Mouse (Mus musculus) kidney, postnatal 0 days (tissue): ENCODE data around the gene Rock2. TPM values are rescaled to one million over a fixed set of nuclear protein-coding genes. Genes with fewer than 3 reads are reported as not detected.

Experiments
- ATAC-seq: fragments of 200-750 bp; cut with Nextera tagmentation; replicated peaks from 2 replicates; pipeline ENCODE4 v1.8.0; 2017; ENCODE audit warnings: low read depth, moderate number of reproducible peaks, moderate TSS enrichment, moderate library complexity; ENCODE audit not compliant: low FRiP score
- DNase-seq: peaks from one replicate; pipeline ENCODE4 v3.0.0-alpha.2; 2016; ENCODE audit warnings: low spot score
- H3K27ac ChIP-seq: fragments of 300-500 bp; sonication (generic); 2 replicates; pipeline ENCODE4 v1.5.1; 2014; ENCODE audit warnings: mild to moderate bottlenecking
- H3K27me3 ChIP-seq: fragments of 300-500 bp; sonication (generic); 2 replicates; pipeline ENCODE4 v1.6.1; 2014; ENCODE audit warnings: low read length, mixed read lengths; ENCODE audit not compliant: insufficient read depth
- H3K36me3 ChIP-seq: fragments of 300-500 bp; sonication (generic); 2 replicates; pipeline ENCODE4 v1.6.1; 2014; ENCODE audit warnings: low read length, mixed read lengths; ENCODE audit not compliant: insufficient read depth
- H3K4me1 ChIP-seq: fragments of 300-500 bp; sonication (generic); replicated peaks from 2 replicates; pipeline ENCODE4 v1.6.1; 2014; ENCODE audit warnings: antibody characterized with exemption, low read length, mixed read lengths; ENCODE audit not compliant: insufficient read depth
- H3K4me2 ChIP-seq: fragments of 300-500 bp; sonication (generic); 2 replicates; pipeline ENCODE4 v1.6.1; 2014; ENCODE audit warnings: mild to moderate bottlenecking, low read length, moderate library complexity, mixed read lengths
- H3K4me3 ChIP-seq: fragments of 300-500 bp; sonication (generic); replicated peaks from 2 replicates; pipeline ENCODE4 v1.5.1; 2014; ENCODE audit warnings: low read depth, low read length
- H3K9ac ChIP-seq: fragments of 300-500 bp; sonication (generic); 2 replicates; pipeline ENCODE4 v1.6.1; 2014; ENCODE audit warnings: low read depth, low read length
- H3K9me3 ChIP-seq: fragments of 300-500 bp; sonication (generic); replicated peaks from 2 replicates; pipeline ENCODE4 v1.6.1; 2016; ENCODE audit warnings: low read length, inconsistent platforms, mixed read lengths
- CTCF ChIP-seq: IDR thresholded peaks from 2 replicates; pipeline ENCODE4 v1.5.1; 2016; ENCODE audit warnings: antibody characterized with exemption, low read depth, mild to moderate bottlenecking, moderate library complexity
- WGBS: fragments of 180-500 bp; shearing (Covaris S2); extraction: QIAGEN DNeasy Blood & Tissue Kit; methylation state at CpG from one replicate; pipeline ENCODE4 v1.1.7; 2014; 5-methylcytosine and 5-hydroxymethylcytosine counted together
- polyA plus RNA-seq: library from polyadenylated mRNA; unstranded; fragments of >200 nt; fragmentation: Nextera tagmentation; extraction: Ambion mirVana; gene quantifications from 2 replicates; pipeline ENCODE4 v1.2.1, GENCODE M21; 2015

The Rock2 gene
- polyA plus RNA-seq, 1 experiment from 2014 or later = 15.9 TPM

DNA sequence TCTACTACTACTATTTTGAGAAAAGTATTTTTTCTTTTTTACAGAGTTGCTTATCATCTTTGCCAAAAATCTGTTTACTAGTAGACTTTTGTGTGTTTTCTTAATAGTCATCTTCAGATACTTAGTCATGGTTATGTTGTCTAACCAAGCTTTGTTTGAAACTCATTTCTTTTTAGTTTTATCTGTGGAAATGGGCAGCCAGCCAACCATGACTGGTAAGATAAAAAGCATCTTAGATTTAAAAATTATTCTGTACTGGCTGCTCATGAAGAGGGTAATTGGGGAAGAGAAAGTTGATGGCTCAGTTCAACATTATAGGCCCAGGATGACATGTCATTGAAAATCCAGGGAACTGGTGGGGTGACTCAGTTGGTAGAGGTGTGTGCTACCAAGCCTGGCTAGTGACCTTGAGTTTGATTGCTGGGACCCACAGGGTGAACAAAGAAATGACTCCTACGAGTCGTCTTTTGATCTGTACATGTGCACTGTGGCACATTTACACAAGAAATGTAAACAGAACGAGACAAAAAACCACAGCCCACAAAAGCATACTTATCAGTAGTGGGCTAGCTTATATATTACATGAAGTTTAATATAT is 6.0 kb downstream of the Rock2 start:
- H3K36me3 ChIP-seq = no peaks in the 10 kb centered on the region
- H3K27me3 ChIP-seq = no peaks in the 10 kb centered on the region
- 28% methylated on average over 3 of the region's 3 CpGs for WGBS
- H3K9ac ChIP-seq = no peak overlapping the region
- no peak for ATAC-seq
- H3K9me3 ChIP-seq = no peaks in the 10 kb centered on the region
- no peak overlapping the region for H3K27ac ChIP-seq
- peaks cover 4% of the 10 kb centered on the region for H3K4me1 ChIP-seq
- TF ChIP-seq CTCF = no peak
- DNase-seq = no peak
- H3K4me3 ChIP-seq = no peak overlapping the region
- H3K4me2 ChIP-seq = no peak overlapping the region

DNA sequence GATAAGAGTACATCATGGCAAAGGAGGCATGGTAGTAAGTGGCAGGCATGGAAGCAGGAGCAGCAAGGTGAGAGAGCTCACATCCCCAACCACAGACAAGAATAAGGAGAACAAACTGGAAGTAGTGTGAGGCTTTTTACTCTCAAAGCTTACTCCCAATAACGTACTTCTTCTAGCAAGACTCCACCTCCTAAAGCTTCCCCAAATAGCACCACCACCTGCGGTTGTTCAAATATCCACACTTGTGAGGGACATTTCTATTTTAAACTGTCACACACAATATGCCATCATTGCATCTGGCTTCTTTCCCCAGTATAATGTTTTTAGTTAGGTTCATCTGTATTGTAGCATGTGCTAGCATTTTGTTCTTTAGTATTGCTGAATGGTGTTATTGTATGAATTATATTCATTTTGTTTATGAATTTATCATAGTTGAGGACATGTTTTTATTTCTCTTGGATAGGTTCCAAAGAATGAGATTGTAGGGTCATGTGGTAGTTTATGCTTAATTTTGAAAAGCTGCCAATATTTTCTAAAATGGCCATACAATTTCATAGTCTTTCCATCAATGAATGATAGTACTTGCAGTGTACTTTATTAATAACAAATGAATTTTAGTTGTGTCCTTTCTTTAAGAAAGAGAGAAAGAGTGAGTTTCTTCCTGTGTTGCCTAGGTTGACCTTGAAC is 9.4 kb downstream of the Rock2 start:
- H3K36me3 ChIP-seq = no peaks in the 10 kb centered on the region
- ATAC-seq (no peak), DNase-seq (no peak)
- H3K9me3 ChIP-seq = no peaks in the 10 kb centered on the region
- H3K27me3 ChIP-seq = no peaks in the 10 kb centered on the region
- no peak overlapping the region for H3K27ac ChIP-seq
- no peak overlapping the region for H3K4me2 ChIP-seq
- no peak overlapping the region for H3K9ac ChIP-seq
- TF ChIP-seq CTCF = no peak
- WGBS = 81% methylated on average over 2 of the region's 2 CpGs
- no peaks in the 10 kb centered on the region; the same call in 1 of the 2 replicates for H3K4me1 ChIP-seq
- no peak overlapping the region for H3K4me3 ChIP-seq

DNA sequence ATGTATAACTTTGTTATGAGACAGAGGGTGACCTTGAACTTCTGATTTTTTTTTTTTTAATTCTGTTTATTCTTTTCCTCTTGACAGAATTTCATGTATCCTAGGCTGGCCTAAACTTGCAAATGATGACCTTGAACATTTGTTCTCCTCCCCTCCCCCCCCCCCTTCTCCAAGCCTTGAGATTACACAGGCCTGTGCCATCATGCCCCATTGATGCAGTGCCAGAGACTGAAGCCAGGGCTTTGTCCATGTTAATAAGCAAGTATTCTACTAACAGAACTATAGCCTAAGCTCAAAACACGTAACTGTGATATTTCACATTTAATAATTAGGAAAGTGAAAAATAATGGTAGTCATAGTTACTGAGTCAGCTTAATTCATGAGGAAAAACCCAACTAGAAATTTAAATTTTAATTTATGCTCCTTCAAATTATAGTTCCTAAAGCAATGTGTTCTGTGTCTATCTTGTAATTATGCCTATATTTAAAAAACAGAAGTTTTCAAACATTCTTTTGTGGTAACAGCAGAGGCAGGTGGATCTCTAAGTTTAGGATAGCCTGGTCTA is 12.7 kb downstream of the Rock2 start:
- Histone ChIP-seq H3K4me2 (no peak overlapping the region), H3K36me3 (no peaks in the 10 kb centered on the region), H3K4me3 (no peak overlapping the region), H3K4me1 (no peaks in the 10 kb centered on the region), H3K9ac (no peak overlapping the region), H3K27me3 (no peaks in the 10 kb centered on the region), H3K9me3 (no peaks in the 10 kb centered on the region), H3K27ac (no peak overlapping the region)
- no peak for TF ChIP-seq CTCF
- no peak for DNase-seq
- 95% methylated on average over 1 of the region's 1 CpGs for WGBS
- ATAC-seq = no peak

DNA sequence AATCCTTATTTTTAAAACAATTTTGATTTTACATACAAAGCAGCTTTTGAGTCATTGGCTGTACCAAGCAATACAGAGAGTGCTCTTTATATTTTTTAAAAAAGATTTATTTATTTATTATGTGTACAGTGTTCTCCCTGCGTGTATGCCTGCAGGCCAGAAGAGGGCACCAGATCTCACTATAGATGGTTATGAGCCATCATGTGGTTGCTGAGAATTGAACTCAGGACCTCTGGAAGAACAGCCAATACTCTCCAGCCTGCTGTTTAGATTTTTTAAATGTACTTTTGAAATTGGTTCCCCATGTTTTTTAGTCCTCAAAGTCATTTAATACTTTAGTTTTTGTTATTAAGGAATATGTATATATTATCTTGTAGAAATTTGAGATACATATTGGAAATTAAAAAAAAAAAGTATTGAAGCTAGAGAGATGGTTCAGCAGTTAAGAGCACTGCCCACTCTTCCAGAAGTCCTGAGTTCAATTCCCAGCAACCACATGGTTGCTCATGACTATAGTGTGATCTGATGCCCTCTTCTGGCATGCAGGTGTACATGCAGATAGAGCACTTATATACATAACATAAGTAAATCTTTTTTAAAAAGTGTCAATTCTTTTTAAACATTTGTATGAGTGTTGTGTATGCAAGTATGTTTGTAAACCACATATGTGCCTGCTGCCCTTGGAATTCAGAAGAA is 13.4 kb downstream of the Rock2 start:
- no peaks in the 10 kb centered on the region for H3K4me1 ChIP-seq
- WGBS = 93% methylated on average over 1 of the region's 1 CpGs
- H3K4me3 ChIP-seq = no peak overlapping the region
- H3K27me3 ChIP-seq = no peaks in the 10 kb centered on the region
- H3K27ac ChIP-seq = no peak overlapping the region
- no peak overlapping the region for H3K4me2 ChIP-seq
- no peak overlapping the region for H3K9ac ChIP-seq
- no peak for DNase-seq
- H3K9me3 ChIP-seq = no peaks in the 10 kb centered on the region
- ATAC-seq = no peak
- H3K36me3 ChIP-seq = no peaks in the 10 kb centered on the region
- peak; percentile 41; the same call in 1 of the 2 replicates for TF ChIP-seq CTCF

DNA sequence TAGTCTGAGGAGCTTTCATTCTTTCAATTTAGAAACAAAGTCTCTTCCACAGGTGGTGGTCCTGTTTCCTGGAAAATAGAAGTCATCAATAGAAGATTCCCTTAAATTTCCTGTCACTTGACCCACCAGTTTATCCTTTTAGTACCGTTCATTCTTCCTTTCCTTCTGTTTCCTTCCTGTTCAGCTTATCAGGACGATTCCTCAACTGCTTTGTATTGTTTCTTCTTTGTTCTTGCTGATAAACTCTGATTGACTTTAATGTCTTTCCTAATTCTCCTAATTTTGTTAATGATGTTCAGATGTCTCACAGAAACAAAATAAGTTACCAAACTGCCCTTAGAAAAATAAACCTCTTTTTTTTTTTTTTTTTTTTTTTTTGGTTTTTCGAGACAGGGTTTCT is 16.8 kb downstream of the Rock2 start:
- TF ChIP-seq CTCF = no peak
- H3K9me3 ChIP-seq = no peaks in the 10 kb centered on the region
- no peaks in the 10 kb centered on the region for H3K4me1 ChIP-seq
- ATAC-seq (no peak), DNase-seq (no peak)
- H3K36me3 ChIP-seq = no peaks in the 10 kb centered on the region
- 74% methylated on average over 2 of the region's 3 CpGs for WGBS
- H3K4me3 ChIP-seq = no peak overlapping the region
- H3K9ac ChIP-seq = no peak overlapping the region
- no peaks in the 10 kb centered on the region for H3K27me3 ChIP-seq
- H3K4me2 ChIP-seq = no peak overlapping the region
- no peak overlapping the region for H3K27ac ChIP-seq

DNA sequence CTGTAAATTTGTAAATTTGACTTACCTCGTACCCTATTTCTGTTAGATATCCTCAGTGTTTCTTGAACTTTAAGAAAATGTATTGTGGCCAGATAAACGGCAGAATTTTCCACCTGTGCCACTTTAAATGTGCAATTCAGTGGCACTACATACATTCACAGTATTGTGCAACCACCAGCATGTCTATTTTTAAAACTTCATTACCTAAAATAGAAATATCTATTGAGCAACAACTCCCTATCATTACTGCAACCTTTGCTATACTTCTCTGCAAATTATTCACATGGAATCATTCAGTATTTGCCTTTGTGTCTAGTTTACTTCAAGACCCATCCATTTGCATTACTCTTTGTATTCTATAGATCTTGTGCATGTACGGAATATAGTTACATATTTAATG is 17.9 kb downstream of the Rock2 start:
- Histone ChIP-seq H3K9me3 (no peaks in the 10 kb centered on the region), H3K4me3 (no peak overlapping the region), H3K4me2 (no peak overlapping the region), H3K27me3 (no peaks in the 10 kb centered on the region), H3K9ac (no peak overlapping the region), H3K27ac (no peak overlapping the region), H3K36me3 (no peaks in the 10 kb centered on the region), H3K4me1 (no peaks in the 10 kb centered on the region)
- DNase-seq (no peak), ATAC-seq (no peak)
- 90% methylated on average over 3 of the region's 3 CpGs for WGBS
- TF ChIP-seq CTCF = no peak
